In the genomic region with DNA sequence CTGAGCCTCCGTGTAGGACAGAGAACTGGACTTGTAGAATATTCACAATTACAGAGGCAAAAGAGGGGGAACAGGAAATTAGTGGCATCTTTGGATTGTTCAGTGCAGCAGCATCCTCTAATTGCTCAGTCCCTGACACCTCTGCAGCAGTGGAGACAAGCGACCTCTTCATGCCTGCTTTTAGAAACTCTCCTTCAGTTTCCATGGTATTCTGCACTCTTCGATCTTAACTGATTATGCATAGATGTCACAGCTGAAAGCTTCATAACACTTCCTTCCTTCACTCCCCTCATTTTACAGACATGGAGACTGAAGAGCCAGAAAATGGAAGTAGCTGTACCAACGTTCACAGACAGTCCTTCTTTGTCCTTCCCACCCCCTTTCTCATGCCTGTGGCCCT, we compare ENCODE assay signal across 32 mouse cellular contexts. TPM values are rescaled to one million over a fixed set of nuclear protein-coding genes. Genes with fewer than 3 reads are reported as not detected.
DNase-seq lines count a peak whose midpoint lies in the region; ATAC-seq lines count a peak whose summit lies in the region.
"Had no signal": no experiment of that assay in that cellular context is flagged by ENCODE, and none has a peak within 500 bp of the region (broad histone marks: within the 10 kb centered on the region; RNA-seq: fewer than 3 reads in every experiment).

No protein-coding gene starts in this region.

- no peaks in the 10 kb centered on the region for H3K36me3 ChIP-seq in forebrain, embryonic 16.5 days (ENCODE audit: control insufficient read depth, insufficient read depth)
- no peaks in the 10 kb centered on the region for H3K36me3 ChIP-seq in forebrain, embryonic 14.5 days (ENCODE audit: control insufficient read depth, insufficient read depth, low read length)
- H3K36me3 ChIP-seq: embryonic facial prominence, embryonic 10.5 days; embryonic facial prominence, embryonic 13.5 days; G1E; hindbrain, embryonic 12.5 days; hindbrain, embryonic 15.5 days had no signal

- H3K9ac ChIP-seq in forebrain, embryonic 16.5 days (replicated peaks; ENCODE audit: low read depth, low read length), result no peak overlapping the region
- no peak overlapping the region for H3K9ac ChIP-seq in forebrain, embryonic 14.5 days (ENCODE audit: low read length)
- H3K9ac ChIP-seq: embryonic facial prominence, embryonic 13.5 days; hindbrain, embryonic 12.5 days; hindbrain, embryonic 15.5 days had no signal

- no peak overlapping the region for H3K27ac ChIP-seq in forebrain, embryonic 16.5 days (ENCODE audit: low read length)
- H3K27ac ChIP-seq in forebrain, embryonic 14.5 days (ENCODE audit: low read depth, low read length), result no peak overlapping the region
- H3K27ac ChIP-seq: embryonic facial prominence, embryonic 10.5 days; embryonic facial prominence, embryonic 13.5 days; gastrocnemius, adult 2 months; hindbrain, embryonic 12.5 days; hindbrain, embryonic 15.5 days had no signal

- H3K4me2 ChIP-seq in forebrain, embryonic 16.5 days (ENCODE audit: low read length), result no peak overlapping the region
- H3K4me2 ChIP-seq in forebrain, embryonic 14.5 days (ENCODE audit: low read length), result no peak overlapping the region
- H3K4me2 ChIP-seq: embryonic facial prominence, embryonic 13.5 days; heart, embryonic 11.5 days; hindbrain, embryonic 12.5 days; hindbrain, embryonic 15.5 days had no signal

- WGBS in forebrain, embryonic 16.5 days, result 66% methylated on average over 4 of the region's 4 CpGs
- WGBS in forebrain, embryonic 14.5 days, result 67% methylated on average over 4 of the region's 4 CpGs

- H3K27me3 ChIP-seq in forebrain, embryonic 16.5 days (replicated peaks; ENCODE audit: control insufficient read depth, insufficient read depth, low read length), result no peaks in the 10 kb centered on the region
- H3K27me3 ChIP-seq in forebrain, embryonic 14.5 days (replicated peaks; ENCODE audit: control insufficient read depth, insufficient read depth, low read length), result no peaks in the 10 kb centered on the region
- H3K27me3 ChIP-seq: CH12.LX; hindbrain, embryonic 12.5 days; hindbrain, embryonic 15.5 days had no signal

- no peaks in the 10 kb centered on the region for H3K4me1 ChIP-seq in forebrain, embryonic 16.5 days (replicated peaks; ENCODE audit: control insufficient read depth, insufficient read depth, low read length)
- no peaks in the 10 kb centered on the region for H3K4me1 ChIP-seq in forebrain, embryonic 14.5 days (ENCODE audit: control insufficient read depth, insufficient read depth, low read length)
- H3K4me1 ChIP-seq: embryonic facial prominence, embryonic 10.5 days; embryonic facial prominence, embryonic 13.5 days; hindbrain, embryonic 12.5 days; hindbrain, embryonic 15.5 days had no signal

- no peak overlapping the region for H3K4me3 ChIP-seq in forebrain, embryonic 16.5 days (replicated peaks; ENCODE audit: low read length)
- H3K4me3 ChIP-seq in forebrain, embryonic 14.5 days (ENCODE audit: low read depth, low read length), result no peak overlapping the region
- H3K4me3 ChIP-seq: embryonic facial prominence, embryonic 10.5 days; embryonic facial prominence, embryonic 13.5 days; erythroblast, embryonic 14.5 days; gastrocnemius, adult 2 months; hindbrain, embryonic 12.5 days; hindbrain, embryonic 15.5 days had no signal

- H3K9me3 ChIP-seq in forebrain, embryonic 16.5 days (ENCODE audit: control insufficient read depth, low read length), result no peaks in the 10 kb centered on the region
- H3K9me3 ChIP-seq in forebrain, embryonic 14.5 days (replicated peaks; ENCODE audit: control insufficient read depth, low read length), result no peaks in the 10 kb centered on the region
- H3K9me3 ChIP-seq: embryonic facial prominence, embryonic 10.5 days; embryonic facial prominence, embryonic 13.5 days; G1E; hindbrain, embryonic 12.5 days; hindbrain, embryonic 15.5 days had no signal

- intact Hi-C loops in left cerebral cortex, postnatal 25 days (cut with DNase I), result no loop called here

- peak; percentile 49; the same call in 1 of the 2 replicates for ATAC-seq in forebrain, embryonic 16.5 days
- no peak for ATAC-seq in forebrain, embryonic 14.5 days
- ATAC-seq: intestine, postnatal 0 days had no signal

- DNase-seq in forebrain, embryonic 14.5 days (ENCODE audit: low spot score), result no peak
- DNase-seq in left cerebral cortex, postnatal 25 days (ENCODE audit: low spot score in 2 of 2), result peak; percentile 9 to 11
- no peak for DNase-seq in left cerebral cortex, adult 11 months (ENCODE audit: low spot score)
- peak; percentile 49 for DNase-seq in brain, adult 2 months (ENCODE audit: low read depth, low spot score)
- no peak for DNase-seq in urinary bladder, postnatal 25 days (ENCODE audit: low spot score)
- DNase-seq in neural tube, embryonic 10.5 days (ENCODE audit: extremely low spot score, low spot score), result no peak
- DNase-seq: adrenal gland, adult 8-10 months; adrenal gland, postnatal 25 days; B cell, adult 2 months; cerebellum, adult 11 months; cerebellum, adult 2 months; cerebellum, adult 9-11 months; cerebellum, postnatal 25 days; embryo, embryonic 11 days; gastrocnemius, adult 2 months; gastrocnemius, postnatal 14 days had no signal

RNA-seq across cellular contexts. Expression of gene Gjb1, which starts 29.7 kb away (rescaled TPM):
- polyA plus RNA-seq in forebrain, embryonic 16.5 days (2015; fragmentation: Nextera tagmentation; extraction: Ambion mirVana), result 0.81 and 0.84 TPM in 2 replicates
- 0.25 and 0.37 TPM in 2 replicates for polyA plus RNA-seq in forebrain, embryonic 14.5 days (2014; fragmentation: Nextera tagmentation; extraction: Ambion mirVana)
- 10 to 100 TPM in 1 of 2 experiments, 1 to 10 TPM in 1; 8.3 to 10.3 TPM for total RNA-seq in left cerebral cortex, postnatal 25 days (2021)
- total RNA-seq: adrenal gland, postnatal 25 days; CH12.LX; common myeloid progenitor, adult 5-6 weeks; G1E; heart, adult 8-10 months; heart, postnatal 25 days; hematopoietic stem cell, adult 5-6 weeks had no signal
- polyA plus RNA-seq: embryonic facial prominence, embryonic 10.5 days; embryonic facial prominence, embryonic 13.5 days; G1E; heart, embryonic 14.5 days; heart, postnatal 0 days had no signal

RNA-seq across cellular contexts. Expression of gene Nlgn3, which starts 47.5 kb away (rescaled TPM):
- polyA plus RNA-seq in forebrain, embryonic 16.5 days (2015; fragmentation: Nextera tagmentation; extraction: Ambion mirVana), result 65.5 and 72.3 TPM in 2 replicates
- 55.3 and 75.0 TPM in 2 replicates for polyA plus RNA-seq in forebrain, embryonic 14.5 days (2014; fragmentation: Nextera tagmentation; extraction: Ambion mirVana)
- 100 to 1,000 TPM; 174 to 180 TPM for total RNA-seq in left cerebral cortex, postnatal 25 days (2021)
- total RNA-seq: common myeloid progenitor, adult 5-6 weeks; hematopoietic stem cell, adult 5-6 weeks had no signal
- polyA plus RNA-seq: erythroblast, embryonic 14.5 days had no signal

Comparison
In these comparisons a context has a peak if more than half of its experiments do, and no peak if none do; other contexts are left out.
1. DNase-seq: peak in left cerebral cortex, postnatal 25 days (2 of 2) and brain, adult 2 months (single experiment); none in forebrain, embryonic 14.5 days (single experiment), left cerebral cortex, adult 11 months (single experiment), urinary bladder, postnatal 25 days (single experiment) and neural tube, embryonic 10.5 days (single experiment).